Comparison of ENCODE assay signal across 16 mouse cellular contexts in the genomic region with DNA sequence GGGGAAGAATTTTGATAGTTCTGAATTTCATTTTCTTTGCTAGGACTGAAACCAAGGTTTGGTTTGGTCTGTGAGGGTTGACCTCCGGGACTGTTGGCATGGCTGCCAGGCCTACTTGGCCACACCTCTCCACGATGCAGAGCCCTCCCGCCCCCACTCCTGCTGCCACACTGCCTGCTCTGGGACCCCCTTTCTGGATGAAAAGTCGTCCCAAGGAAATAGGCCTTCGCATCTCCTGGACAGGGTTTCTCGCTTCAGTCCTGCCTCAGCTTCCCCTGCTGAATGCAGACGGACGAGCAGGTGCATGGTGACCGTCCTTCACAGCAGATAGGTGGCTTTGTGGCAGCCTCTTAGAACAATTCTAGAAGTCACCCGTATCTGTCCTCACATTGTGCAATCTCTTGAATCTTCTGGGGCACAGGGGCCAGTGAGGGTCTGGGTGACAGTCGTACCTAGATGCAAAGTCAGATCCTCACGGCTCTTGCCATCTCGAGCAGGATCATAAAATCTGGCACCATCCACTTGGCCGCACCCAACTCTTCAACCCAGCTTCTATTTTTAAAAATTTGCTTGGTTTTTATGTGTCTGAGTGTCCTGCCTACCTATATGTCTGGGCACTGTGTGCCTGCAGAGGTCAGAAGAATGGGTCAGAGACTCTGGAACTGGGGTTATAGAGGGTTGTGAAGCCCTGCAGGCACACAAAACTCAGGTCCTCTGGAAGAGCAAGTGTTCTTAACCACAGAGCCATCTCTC. TPM values are rescaled to one million over a fixed set of nuclear protein-coding genes. Genes with fewer than 3 reads are reported as not detected.
A peak's percentile ranks its signal among the peaks of the same experiment; 100 is the strongest.
DNase-seq lines count a peak whose midpoint lies in the region; ATAC-seq and TF ChIP-seq lines count a peak whose summit lies in the region.
"Had no signal": no experiment of that assay in that cellular context is flagged by ENCODE, and none has a peak within 500 bp of the region (broad histone marks: within the 10 kb centered on the region; RNA-seq: fewer than 3 reads in every experiment).

No protein-coding gene starts in this region.

- WGBS in midbrain, embryonic 15.5 days: 87% methylated on average over 14 of the region's 14 CpGs
- 87% methylated on average over 14 of the region's 14 CpGs for WGBS in midbrain, embryonic 13.5 days
- 89% methylated on average over 14 of the region's 14 CpGs for WGBS in neural tube, embryonic 15.5 days
- WGBS in heart, embryonic 12.5 days: 83% methylated on average over 14 of the region's 14 CpGs

- ATAC-seq in cerebellum, adult (ENCODE audit: insufficient number of reproducible peaks, low FRiP score, low TSS enrichment): no peak
- no peak for ATAC-seq in midbrain, embryonic 15.5 days (replicated peaks)
- no peak for ATAC-seq in midbrain, embryonic 13.5 days
- no peak for ATAC-seq in neural tube, embryonic 15.5 days (ENCODE audit: low FRiP score)
- no peak for ATAC-seq in heart, embryonic 12.5 days (ENCODE audit: insufficient number of reproducible peaks, low FRiP score)
- ATAC-seq: CD4-positive, CD25-positive, alpha-beta regulatory T cell, adult 4 months; intestine, embryonic 16.5 days had no signal

- no peak overlapping the region for H3K9ac ChIP-seq in midbrain, embryonic 15.5 days
- no peak overlapping the region for H3K9ac ChIP-seq in midbrain, embryonic 13.5 days (replicated peaks)
- no peak overlapping the region for H3K9ac ChIP-seq in neural tube, embryonic 15.5 days (replicated peaks)
- no peak overlapping the region for H3K9ac ChIP-seq in heart, embryonic 12.5 days
- H3K9ac ChIP-seq: heart, embryonic 13.5 days; limb, embryonic 13.5 days; liver, embryonic 14.5 days had no signal

- H3K9me3 ChIP-seq in midbrain, embryonic 15.5 days: no peaks in the 10 kb centered on the region
- no peaks in the 10 kb centered on the region for H3K9me3 ChIP-seq in midbrain, embryonic 13.5 days
- no peaks in the 10 kb centered on the region for H3K9me3 ChIP-seq in neural tube, embryonic 15.5 days (replicated peaks)
- no peaks in the 10 kb centered on the region for H3K9me3 ChIP-seq in heart, embryonic 12.5 days (replicated peaks)
- H3K9me3 ChIP-seq: G1E; heart, embryonic 13.5 days; limb, embryonic 13.5 days had no signal

- H3K4me1 ChIP-seq in midbrain, embryonic 15.5 days: peaks cover 38% of the 10 kb centered on the region
- H3K4me1 ChIP-seq in midbrain, embryonic 13.5 days (replicated peaks): peaks cover 45% of the 10 kb centered on the region
- peaks cover 72% of the 10 kb centered on the region for H3K4me1 ChIP-seq in neural tube, embryonic 15.5 days
- peaks cover 37% of the 10 kb centered on the region for H3K4me1 ChIP-seq in heart, embryonic 12.5 days (replicated peaks)

- intact Hi-C loops in gastrocnemius, adult 2 months (cut with DNase I): no loop called here

- peaks cover 52% of the 10 kb centered on the region for H3K27me3 ChIP-seq in midbrain, embryonic 15.5 days (replicated peaks)
- peaks cover 99% of the 10 kb centered on the region for H3K27me3 ChIP-seq in midbrain, embryonic 13.5 days
- peaks cover 74% of the 10 kb centered on the region for H3K27me3 ChIP-seq in neural tube, embryonic 15.5 days (replicated peaks)
- peaks cover 91% of the 10 kb centered on the region for H3K27me3 ChIP-seq in heart, embryonic 12.5 days (replicated peaks)

- peak; percentile 61 for DNase-seq in cerebellum, adult 11-12 months
- peak; percentile 19 for DNase-seq in gastrocnemius, adult 2 months
- no peak for DNase-seq in gastrocnemius, adult 8-10 months (ENCODE audit: low spot score in 2 of 2)
- DNase-seq: heart, postnatal 36 days had no signal

- H3K4me2 ChIP-seq in midbrain, embryonic 15.5 days: peak overlapping the region; percentile 49
- H3K4me2 ChIP-seq in midbrain, embryonic 13.5 days (replicated peaks): no peak overlapping the region
- peak overlapping the region; percentile 56 for H3K4me2 ChIP-seq in neural tube, embryonic 15.5 days
- no peak overlapping the region for H3K4me2 ChIP-seq in heart, embryonic 12.5 days
- H3K4me2 ChIP-seq: heart, embryonic 13.5 days; limb, embryonic 13.5 days had no signal

- no peaks in the 10 kb centered on the region for H3K36me3 ChIP-seq in midbrain, embryonic 15.5 days (replicated peaks)
- no peaks in the 10 kb centered on the region for H3K36me3 ChIP-seq in midbrain, embryonic 13.5 days
- H3K36me3 ChIP-seq in neural tube, embryonic 15.5 days: no peaks in the 10 kb centered on the region
- no peaks in the 10 kb centered on the region for H3K36me3 ChIP-seq in heart, embryonic 12.5 days

- H3K4me3 ChIP-seq in gastrocnemius, adult 2 months: peak overlapping the region; percentile 61
- H3K4me3 ChIP-seq in midbrain, embryonic 15.5 days: no peak overlapping the region
- no peak overlapping the region for H3K4me3 ChIP-seq in midbrain, embryonic 13.5 days (replicated peaks)
- peak overlapping the region; percentile 34 for H3K4me3 ChIP-seq in neural tube, embryonic 15.5 days (replicated peaks)
- H3K4me3 ChIP-seq in heart, embryonic 12.5 days: no peak overlapping the region
- H3K4me3 ChIP-seq: heart, embryonic 13.5 days; limb, embryonic 13.5 days had no signal

- H3K27ac ChIP-seq in gastrocnemius, adult 2 months: peak overlapping the region; percentile 96
- no peak overlapping the region for H3K27ac ChIP-seq in midbrain, embryonic 15.5 days
- H3K27ac ChIP-seq in midbrain, embryonic 13.5 days: no peak overlapping the region
- no peak overlapping the region for H3K27ac ChIP-seq in neural tube, embryonic 15.5 days (replicated peaks)
- H3K27ac ChIP-seq in heart, embryonic 12.5 days (ENCODE audit: poor library complexity, severe bottlenecking): no peak overlapping the region
- H3K27ac ChIP-seq: heart, embryonic 13.5 days; kidney, postnatal 0 days; limb, embryonic 13.5 days; liver, embryonic 14.5 days had no signal

- TF ChIP-seq CTCF in gastrocnemius, adult 2 months (IDR thresholded peaks at IDR 0.05): no peak

RNA-seq across cellular contexts. Expression of gene Nfix, which starts 31.6 kb away (rescaled TPM):
- 100 to 1,000 TPM; 465 to 558 TPM for total RNA-seq in gastrocnemius, adult 2 months (2021)
- 100 to 1,000 TPM; 507 to 604 (median 532) TPM for total RNA-seq in gastrocnemius, adult 8-10 months (2022)
- polyA plus RNA-seq in midbrain, embryonic 15.5 days (2015; fragmentation: Nextera tagmentation; extraction: Ambion mirVana): 48.6 and 54.0 TPM in 2 replicates
- polyA plus RNA-seq in midbrain, embryonic 13.5 days (2015; fragmentation: Nextera tagmentation; extraction: Ambion mirVana): 22.4 and 28.4 TPM in 2 replicates
- polyA plus RNA-seq in neural tube, embryonic 15.5 days (2015; fragmentation: Nextera tagmentation; extraction: Ambion mirVana): 60.3 and 70.5 TPM in 2 replicates
- polyA plus RNA-seq in heart, embryonic 12.5 days (2016; fragmentation: Nextera tagmentation; extraction: Ambion mirVana): 9.2 and 10.9 TPM in 2 replicates

RNA-seq across cellular contexts. Expression of gene G430095P16Rik, which starts 45.7 kb away (rescaled TPM):
- under 1 TPM; 0.36 to 0.78 TPM for total RNA-seq in gastrocnemius, adult 2 months (2021)
- total RNA-seq in gastrocnemius, adult 8-10 months (2022): under 1 TPM in 3 of 4 experiments, not detected in 1; 0.43 to 0.56 (median 0.48) TPM
- polyA plus RNA-seq in midbrain, embryonic 15.5 days (2015; fragmentation: Nextera tagmentation; extraction: Ambion mirVana): 0.97 and 1.8 TPM in 2 replicates
- 1.3 and 1.9 TPM in 2 replicates for polyA plus RNA-seq in midbrain, embryonic 13.5 days (2015; fragmentation: Nextera tagmentation; extraction: Ambion mirVana)
- polyA plus RNA-seq in neural tube, embryonic 15.5 days (2015; fragmentation: Nextera tagmentation; extraction: Ambion mirVana): 1.4 and 1.8 TPM in 2 replicates
- 5.4 and 6.9 TPM in 2 replicates for polyA plus RNA-seq in heart, embryonic 12.5 days (2016; fragmentation: Nextera tagmentation; extraction: Ambion mirVana)

RNA-seq across cellular contexts. Expression of gene Dand5, which starts 54.1 kb away (rescaled TPM):
- 10 to 100 TPM; 10.2 to 14.3 TPM for total RNA-seq in gastrocnemius, adult 2 months (2021)
- total RNA-seq in gastrocnemius, adult 8-10 months (2022): 10 to 100 TPM in 3 of 4 experiments, 1 to 10 TPM in 1; 7.8 to 12.9 (median 12.2) TPM
- 12.3 and 13.4 TPM in 2 replicates for polyA plus RNA-seq in midbrain, embryonic 15.5 days (2015; fragmentation: Nextera tagmentation; extraction: Ambion mirVana)
- polyA plus RNA-seq in midbrain, embryonic 13.5 days (2015; fragmentation: Nextera tagmentation; extraction: Ambion mirVana): 8.8 and 8.9 TPM in 2 replicates
- 15.7 and 17.2 TPM in 2 replicates for polyA plus RNA-seq in neural tube, embryonic 15.5 days (2015; fragmentation: Nextera tagmentation; extraction: Ambion mirVana)
- polyA plus RNA-seq in heart, embryonic 12.5 days (2016; fragmentation: Nextera tagmentation; extraction: Ambion mirVana): 4.6 and 6.2 TPM in 2 replicates

Comparison
In these comparisons a context has a peak if more than half of its experiments do, and no peak if none do; other contexts are left out.
1. DNase-seq: peak in cerebellum, adult 11-12 months (single experiment) and gastrocnemius, adult 2 months (single experiment); none in gastrocnemius, adult 8-10 months (0 of 2).
2. H3K4me2 ChIP-seq: peak in midbrain, embryonic 15.5 days (single experiment) and neural tube, embryonic 15.5 days (single experiment); none in midbrain, embryonic 13.5 days (single experiment) and heart, embryonic 12.5 days (single experiment).
3. H3K4me3 ChIP-seq: peak in gastrocnemius, adult 2 months (single experiment) and neural tube, embryonic 15.5 days (single experiment); none in midbrain, embryonic 15.5 days (single experiment), midbrain, embryonic 13.5 days (single experiment) and heart, embryonic 12.5 days (single experiment).